Comparison of ENCODE assay signal across 9 mouse cellular contexts in genomic region chr10:75883232-75883552, GRCm38 (mm10). TPM values are rescaled to one million over a fixed set of nuclear protein-coding genes. Genes with fewer than 3 reads are reported as not detected.
DNase-seq lines count a peak whose midpoint lies in the region; ATAC-seq lines count a peak whose summit lies in the region.
"Had no signal": no experiment of that assay in that cellular context is flagged by ENCODE, and none has a peak within 500 bp of the region (broad histone marks: within the 10 kb centered on the region; RNA-seq: fewer than 3 reads in every experiment).

No protein-coding gene starts in this region.

- H3K9me3 ChIP-seq in hindbrain, embryonic 14.5 days (ENCODE audit: control insufficient read depth, low read length) = no peaks in the 10 kb centered on the region
- H3K9me3 ChIP-seq: megakaryocyte, embryonic 14.5 days had no signal

- no peak overlapping the region for H3K4me3 ChIP-seq in hindbrain, embryonic 14.5 days (replicated peaks; ENCODE audit: low read length)
- H3K4me3 ChIP-seq: megakaryocyte, embryonic 14.5 days had no signal

- H3K9ac ChIP-seq in hindbrain, embryonic 14.5 days = no peak overlapping the region

- no peak overlapping the region for H3K4me2 ChIP-seq in hindbrain, embryonic 14.5 days (replicated peaks)

- peak; percentile 77 for DNase-seq in NIH3T3 (ENCODE audit: low read depth)
- peak; percentile 80 to 86 for DNase-seq in cerebellum, postnatal 25 days
- peak; percentile 64 to 66 for DNase-seq in frontal cortex, postnatal 25 days (ENCODE audit: low spot score in 2 of 2)
- peak; percentile 65 for DNase-seq in hindbrain, embryonic 14.5 days (ENCODE audit: low spot score)
- DNase-seq in left cerebral cortex, adult 11 months (ENCODE audit: low spot score) = peak; percentile 79
- peak; percentile 84 for DNase-seq in lung, postnatal 25 days (ENCODE audit: low spot score)
- peak; percentile 81 for DNase-seq in retina, postnatal 7 days (ENCODE audit: low read depth, low spot score)
- DNase-seq in urinary bladder, postnatal 14 days (ENCODE audit: low spot score) = peak; percentile 81

- no peaks in the 10 kb centered on the region for H3K27me3 ChIP-seq in hindbrain, embryonic 14.5 days (ENCODE audit: control insufficient read depth, insufficient read depth, low read length)

- peak; percentile 56 for ATAC-seq in hindbrain, embryonic 14.5 days (ENCODE audit: low FRiP score)

- no peaks in the 10 kb centered on the region for H3K36me3 ChIP-seq in hindbrain, embryonic 14.5 days (replicated peaks; ENCODE audit: control insufficient read depth, insufficient read depth)

- 2% methylated on average over 10 of the region's 10 CpGs for WGBS in hindbrain, embryonic 14.5 days

- peaks cover 8% of the 10 kb centered on the region; the same call in 1 of the 2 replicates for H3K4me1 ChIP-seq in hindbrain, embryonic 14.5 days (replicated peaks; ENCODE audit: control insufficient read depth, insufficient read depth, low read length)

- no peak overlapping the region for H3K27ac ChIP-seq in hindbrain, embryonic 14.5 days

RNA-seq across cellular contexts. Expression of gene Derl3, which starts 10.0 kb away (rescaled TPM):
- 0.91 and 1.5 TPM in 2 replicates for polyA plus RNA-seq in hindbrain, embryonic 14.5 days (2014; fragmentation: Nextera tagmentation; extraction: Ambion mirVana)

RNA-seq across cellular contexts. Expression of gene Mif, which starts 23.2 kb away (rescaled TPM):
- polyA plus RNA-seq in hindbrain, embryonic 14.5 days (2014; fragmentation: Nextera tagmentation; extraction: Ambion mirVana) = 1,642 and 1,896 TPM in 2 replicates

RNA-seq across cellular contexts. Expression of gene Smarcb1, which starts 38.2 kb away (rescaled TPM):
- 230 and 231 TPM in 2 replicates for polyA plus RNA-seq in hindbrain, embryonic 14.5 days (2014; fragmentation: Nextera tagmentation; extraction: Ambion mirVana)

RNA-seq across cellular contexts. Expression of gene Gstt2, which starts 46.0 kb away (rescaled TPM):
- polyA plus RNA-seq in hindbrain, embryonic 14.5 days (2014; fragmentation: Nextera tagmentation; extraction: Ambion mirVana) = 5.8 and 8.3 TPM in 2 replicates

RNA-seq across cellular contexts. Expression of gene Chchd10, which starts 49.7 kb away (rescaled TPM):
- polyA plus RNA-seq in hindbrain, embryonic 14.5 days (2014; fragmentation: Nextera tagmentation; extraction: Ambion mirVana) = 148 TPM in 2 replicates
